Mouse (Mus musculus): ENCODE measurements around the gene Map3k7.
"Not testable (repeated sequence)": the region's sequence is repeated elsewhere in the genome, so short reads cannot be mapped to it uniquely, and the experiment has no call there.

The Map3k7 gene

GRCm38 (mm10) chr4:31975260-31975950 is 11.5 kb downstream of the Map3k7 start:
- in situ Hi-C loops (cut with MboI, MseI): no loop called here

GRCm38 (mm10) chr4:31981863-31982262 is 18.0 kb downstream of the Map3k7 start:
- in situ Hi-C loops (cut with MboI, MseI): no loop called here

GRCm38 (mm10) chr4:31993386-31993785 is 29.5 kb downstream of the Map3k7 start:
- in situ Hi-C loops (cut with MboI, MseI): no loop called here

GRCm38 (mm10) chr4:31993865-31994264 is 30.0 kb downstream of the Map3k7 start:
- in situ Hi-C loops (cut with MboI, MseI): no loop called here

- in situ Hi-C loops (cut with MboI, MseI): no loop called here
Measured at GRCm38 (mm10) chr4:32001498-32001897, 37.6 kb downstream of the Map3k7 start.

GRCm38 (mm10) chr4:32004773-32005591 is 41.1 kb downstream of the Map3k7 start:
- in situ Hi-C loops (cut with MboI, MseI): no loop called here

- in situ Hi-C loops (cut with MboI, MseI): no loop called here
Measured at GRCm38 (mm10) chr4:32007174-32007573, 43.3 kb downstream of the Map3k7 start.

GRCm38 (mm10) chr4:32008095-32008494 is 44.2 kb downstream of the Map3k7 start:
- in situ Hi-C loops (cut with MboI, MseI): no loop called here

GRCm38 (mm10) chr4:32010808-32011207 is 46.9 kb downstream of the Map3k7 start:
- in situ Hi-C loops (cut with MboI, MseI): no loop called here

GRCm38 (mm10) chr4:32011218-32011973 is 47.5 kb downstream of the Map3k7 start:
- in situ Hi-C loops (cut with MboI, MseI): no loop called here

- in situ Hi-C loops (cut with MboI, MseI): no loop called here
Measured at GRCm38 (mm10) chr4:32021131-32021530, 57.2 kb downstream of the Map3k7 start.

- in situ Hi-C loops (cut with MboI, MseI): no loop called here
Measured at GRCm38 (mm10) chr4:32022321-32022720, 58.4 kb downstream of the Map3k7 start.

GRCm38 (mm10) chr4:32024170-32024569 is 60.3 kb downstream of the Map3k7 start:
- in situ Hi-C loops (cut with MboI, MseI): not testable (repeated sequence)

- in situ Hi-C loops (cut with MboI, MseI): no loop called here
Measured at GRCm38 (mm10) chr4:32025105-32025504, 61.2 kb downstream of the Map3k7 start.

GRCm38 (mm10) chr4:32027094-32027493 is 63.2 kb downstream of the Map3k7 start:
- in situ Hi-C loops (cut with MboI, MseI): no loop called here

- in situ Hi-C loops (cut with MboI, MseI): no loop called here
Measured at GRCm38 (mm10) chr4:32037267-32037666, 73.4 kb downstream of the Map3k7 start.

- in situ Hi-C loops (cut with MboI, MseI): loop anchor here in 1 of 2 experiments (10.0 kb wide), 1 partner anchor 493 kb away; no protein-coding TSS in a partner anchor
Measured at GRCm38 (mm10) chr4:32041741-32042452, 78.0 kb downstream of the Map3k7 start.

- in situ Hi-C loops (cut with MboI, MseI): loop anchor here in 1 of 2 experiments (10.0 kb wide), 1 partner anchor 490 kb away; no protein-coding TSS in a partner anchor
Measured at GRCm38 (mm10) chr4:32045234-32045633, 81.3 kb downstream of the Map3k7 start.

- in situ Hi-C loops (cut with MboI, MseI): loop anchor here (10.0 kb wide), 6 partner anchors 315 to 525 kb away; no protein-coding TSS in a partner anchor
Measured at GRCm38 (mm10) chr4:32049824-32050223, 85.9 kb downstream of the Map3k7 start.

- in situ Hi-C loops (cut with MboI, MseI): loop anchor here (10.0 kb wide), 5 partner anchors 312 to 522 kb away; no protein-coding TSS in a partner anchor
Measured at GRCm38 (mm10) chr4:32053171-32053570, 89.3 kb downstream of the Map3k7 start.
